9 mouse cellular contexts compared by ENCODE assay signal in the genomic region with DNA sequence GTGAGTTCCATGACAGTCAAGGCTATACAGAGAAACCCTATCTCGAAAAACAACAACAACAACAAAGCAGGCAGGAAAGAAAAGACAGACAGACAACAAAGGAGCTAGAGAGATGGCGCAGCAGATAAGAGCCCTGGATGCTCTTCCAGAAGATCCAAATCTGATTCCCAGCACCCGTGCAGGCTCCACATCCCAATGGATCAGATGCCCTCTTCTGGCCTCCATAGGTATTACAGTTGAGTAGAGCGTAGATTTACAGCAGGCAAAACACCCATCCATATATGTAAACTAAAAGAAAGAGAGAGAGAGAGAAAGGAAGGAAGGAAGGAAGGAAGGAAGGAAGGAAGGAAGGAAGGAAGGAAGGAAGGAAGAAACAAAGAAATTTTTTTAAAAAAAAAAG. TPM values are rescaled to one million over a fixed set of nuclear protein-coding genes. Genes with fewer than 3 reads are reported as not detected.
DNase-seq lines count a peak whose midpoint lies in the region; ATAC-seq and TF ChIP-seq lines count a peak whose summit lies in the region.
"Had no signal": no experiment of that assay in that cellular context is flagged by ENCODE, and none has a peak within 500 bp of the region (broad histone marks: within the 10 kb centered on the region; RNA-seq: fewer than 3 reads in every experiment).

No protein-coding gene starts in this region.

- no peaks in the 10 kb centered on the region for H3K36me3 ChIP-seq in kidney, embryonic 14.5 days (ENCODE audit: control insufficient read depth, insufficient read depth, low read length)
- no peaks in the 10 kb centered on the region for H3K36me3 ChIP-seq in lung, postnatal 0 days (ENCODE audit: insufficient read depth, low read length)
- H3K36me3 ChIP-seq: hindbrain, embryonic 15.5 days had no signal

- peak; percentile 15 to 76 for DNase-seq in adrenal gland, adult (ENCODE audit: inconsistent age in 2 of 2, low spot score in 1 of 2)
- DNase-seq in adrenal gland, postnatal 10 days = no peak
- DNase-seq in kidney, postnatal 14 days = peak; percentile 25
- peak; percentile 71 for DNase-seq in R1 (ENCODE audit: low read depth, low spot score)
- DNase-seq in lung, postnatal 0 days (ENCODE audit: low spot score) = peak; percentile 25
- DNase-seq in right cerebral cortex, postnatal 10 days (ENCODE audit: low spot score in 2 of 2) = no peak

- no peak overlapping the region for H3K4me3 ChIP-seq in kidney, embryonic 14.5 days (ENCODE audit: low read length)
- H3K4me3 ChIP-seq in lung, postnatal 0 days (ENCODE audit: low read depth, low read length) = no peak overlapping the region
- H3K4me3 ChIP-seq: hindbrain, embryonic 15.5 days had no signal

- H3K9ac ChIP-seq in kidney, embryonic 14.5 days (ENCODE audit: low read depth, low read length) = no peak overlapping the region
- H3K9ac ChIP-seq in lung, postnatal 0 days (replicated peaks; ENCODE audit: low read depth) = no peak overlapping the region
- H3K9ac ChIP-seq: hindbrain, embryonic 15.5 days had no signal

- no peaks in the 10 kb centered on the region for H3K9me3 ChIP-seq in kidney, embryonic 14.5 days (ENCODE audit: control insufficient read depth, low read length)
- no peaks in the 10 kb centered on the region for H3K9me3 ChIP-seq in lung, postnatal 0 days (ENCODE audit: low read length)
- H3K9me3 ChIP-seq: hindbrain, embryonic 15.5 days had no signal

- TF ChIP-seq CTCF in lung, postnatal 0 days (IDR thresholded peaks at IDR 0.05) = peak; percentile 70

- no peaks in the 10 kb centered on the region for H3K27me3 ChIP-seq in kidney, embryonic 14.5 days (ENCODE audit: control insufficient read depth, insufficient read depth, low read length)
- H3K27me3 ChIP-seq in lung, postnatal 0 days (replicated peaks; ENCODE audit: insufficient read depth, low read length) = no peaks in the 10 kb centered on the region
- H3K27me3 ChIP-seq: hindbrain, embryonic 15.5 days had no signal

- ATAC-seq in kidney, embryonic 14.5 days (ENCODE audit: low FRiP score, low TSS enrichment) = no peak
- no peak for ATAC-seq in lung, postnatal 0 days
- no peak for ATAC-seq in erythroblast, adult 5-6 weeks (replicated peaks; ENCODE audit: low FRiP score, poor library complexity, severe bottlenecking)

- H3K27ac ChIP-seq in kidney, embryonic 14.5 days (ENCODE audit: low read depth, low read length) = no peak overlapping the region
- H3K27ac ChIP-seq in lung, postnatal 0 days (ENCODE audit: low read length) = no peak overlapping the region
- H3K27ac ChIP-seq: hindbrain, embryonic 15.5 days had no signal

- no peak overlapping the region for H3K4me2 ChIP-seq in kidney, embryonic 14.5 days (replicated peaks; ENCODE audit: low read depth, low read length)
- H3K4me2 ChIP-seq in lung, postnatal 0 days (replicated peaks; ENCODE audit: low read depth, low read length) = no peak overlapping the region
- H3K4me2 ChIP-seq: hindbrain, embryonic 15.5 days had no signal

- H3K4me1 ChIP-seq in kidney, embryonic 14.5 days (ENCODE audit: control insufficient read depth, insufficient read depth, low read length) = no peaks in the 10 kb centered on the region
- H3K4me1 ChIP-seq in lung, postnatal 0 days (ENCODE audit: insufficient read depth, low read depth, low read length) = no peaks in the 10 kb centered on the region
- H3K4me1 ChIP-seq: hindbrain, embryonic 15.5 days had no signal

- WGBS in kidney, embryonic 14.5 days = 64% methylated on average over 4 of the region's 4 CpGs
- WGBS in lung, postnatal 0 days = 47% methylated on average over 4 of the region's 4 CpGs

- TF ChIP-seq EP300 in lung, postnatal 0 days (IDR thresholded peaks at IDR 0.05) = no peak

RNA-seq across cellular contexts. Expression of gene Gja10, which starts 51.2 kb away (rescaled TPM):
- total RNA-seq in adrenal gland, postnatal 10 days (2021) = under 1 TPM in 1 of 2 experiments, not detected in 1; 0.12 TPM
- polyA plus RNA-seq in kidney, embryonic 14.5 days (2014; fragmentation: Nextera tagmentation; extraction: Ambion mirVana) = not detected in 2 replicates
- polyA plus RNA-seq in lung, postnatal 0 days (2015; fragmentation: Nextera tagmentation; extraction: Ambion mirVana) = not detected in 2 replicates
- total RNA-seq in erythroblast, adult 5-6 weeks (2015; ENCODE audit: low replicate concordance) = 2.1 TPM in 1 of 2 replicates, not detected in the other
- total RNA-seq in erythroblast, adult 5-6 weeks (2017; ENCODE audit: low replicate concordance) = not detected in 2 replicates

Comparison
In these comparisons a context has a peak if more than half of its experiments do, and no peak if none do; other contexts are left out.
1. DNase-seq: peak in adrenal gland, adult (2 of 2), kidney, postnatal 14 days (single experiment), R1 (single experiment) and lung, postnatal 0 days (single experiment); none in adrenal gland, postnatal 10 days (single experiment) and right cerebral cortex, postnatal 10 days (0 of 2).